Mouse (Mus musculus) stomach, postnatal 0 days (tissue): Measurements from ENCODE around the gene Babam2.

ENCODE experiments used
- CTCF ChIP-seq: IDR thresholded peaks from 2 replicates; pipeline ENCODE4 v1.5.1; 2016; ENCODE audit warnings: antibody characterized with exemption, low read depth, mild to moderate bottlenecking, moderate library complexity
- EP300 ChIP-seq: optimal IDR thresholded peaks from 2 replicates; pipeline ENCODE3; 2016; ENCODE audit warnings: antibody characterized with exemption

GRCm38 (mm10) chr5:32010056-32010455, 312.6 kb downstream of the Babam2 start:
- TF ChIP-seq EP300, result no peak
- TF ChIP-seq CTCF, result no peak
